Mouse (Mus musculus) c-Kit-positive CD71-positive TER-119-positive erythroid progenitor cells, embryonic 14.5 days (primary cell): ENCODE data around the gene Tmprss7.

Source experiments
- DNase-seq: peaks from one replicate; pipeline ENCODE4 v3.0.0-alpha.2; 2013; ENCODE audit warnings: low spot score

Tmprss7 gene

GRCm38 (mm10) chr16:45625342-45625741 is 68.1 kb downstream of the Tmprss7 start:
- DNase-seq = no peak

- no peak for DNase-seq
These were observed 68.7 kb downstream of the Tmprss7 start for GRCm38 (mm10) chr16:45624791-45625190.

- no peak for DNase-seq
These were observed 70.2 kb downstream of the Tmprss7 start for GRCm38 (mm10) chr16:45623230-45623629.

GRCm38 (mm10) chr16:45619751-45620375 is 73.6 kb downstream of the Tmprss7 start:
- DNase-seq = no peak

- no peak for DNase-seq
These were observed 77.5 kb downstream of the Tmprss7 start for GRCm38 (mm10) chr16:45615944-45616343.

- no peak for DNase-seq
These were observed 80.2 kb downstream of the Tmprss7 start for GRCm38 (mm10) chr16:45613247-45613646.

- no peak for DNase-seq
These were observed 83.2 kb downstream of the Tmprss7 start, which contains the start of gene Gcsam for GRCm38 (mm10) chr16:45610267-45610666. Gene Gcsam (plus strand): TSS chr16:45610380.

- peak; percentile 8 for DNase-seq
These were observed 84.2 kb downstream of the Tmprss7 start for GRCm38 (mm10) chr16:45609300-45609699.

GRCm38 (mm10) chr16:45608481-45608954 is 84.9 kb downstream of the Tmprss7 start:
- no peak for DNase-seq
